Mouse (Mus musculus) megakaryocyte, adult 5-6 weeks (primary cell): Measurements from ENCODE around the gene Arhgef3. TPM values are rescaled to one million over a fixed set of nuclear protein-coding genes. Genes with fewer than 3 reads are reported as not detected.
A peak's percentile ranks its signal among the peaks of the same experiment; 100 is the strongest.

Experiments used
- ATAC-seq: 2 replicates; pipeline ENCODE4 v1.8.0; 2016; ENCODE audit warnings: mild to moderate bottlenecking, inconsistent platforms; ENCODE audit not compliant: poor library complexity, severe bottlenecking
- total RNA-seq, 2 experiments: library from RNA; stranded (forward) in 1 of 2; stranded (reverse) in 1 of 2; fragments of 153-499, 151-499 nt in 1 of 2; fragments of 221-1000, 200-1000 nt in 1 of 2; gene quantifications; 2 replicates each; pipeline versions ENCODE4 v1.2.3 to v1.2.4; 2015 to 2017

The Arhgef3 gene
- total RNA-seq, 2 experiments from 2014 or later: 40.5 to 58.8 TPM

DNA sequence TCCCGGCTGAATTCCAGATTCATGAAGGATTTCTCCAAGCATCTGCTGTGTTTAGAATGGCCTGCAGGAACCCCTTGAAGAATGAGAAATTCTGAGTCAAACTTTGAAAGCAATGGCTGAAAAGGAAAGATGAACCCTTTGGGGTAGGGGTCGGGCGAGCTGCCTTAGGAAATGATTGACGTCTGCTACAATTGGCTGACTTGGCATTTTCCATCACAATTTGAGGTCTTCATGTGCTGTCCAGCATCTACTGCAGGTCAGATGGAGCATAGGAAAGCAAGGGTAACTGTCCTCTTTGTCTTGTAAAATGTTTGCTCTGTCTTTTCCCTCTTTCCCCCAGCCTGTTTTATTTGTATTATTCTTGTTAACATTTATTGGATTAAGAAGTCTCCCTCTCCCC is 246.8 kb downstream of the Arhgef3 start:
- ATAC-seq: no peak

DNA sequence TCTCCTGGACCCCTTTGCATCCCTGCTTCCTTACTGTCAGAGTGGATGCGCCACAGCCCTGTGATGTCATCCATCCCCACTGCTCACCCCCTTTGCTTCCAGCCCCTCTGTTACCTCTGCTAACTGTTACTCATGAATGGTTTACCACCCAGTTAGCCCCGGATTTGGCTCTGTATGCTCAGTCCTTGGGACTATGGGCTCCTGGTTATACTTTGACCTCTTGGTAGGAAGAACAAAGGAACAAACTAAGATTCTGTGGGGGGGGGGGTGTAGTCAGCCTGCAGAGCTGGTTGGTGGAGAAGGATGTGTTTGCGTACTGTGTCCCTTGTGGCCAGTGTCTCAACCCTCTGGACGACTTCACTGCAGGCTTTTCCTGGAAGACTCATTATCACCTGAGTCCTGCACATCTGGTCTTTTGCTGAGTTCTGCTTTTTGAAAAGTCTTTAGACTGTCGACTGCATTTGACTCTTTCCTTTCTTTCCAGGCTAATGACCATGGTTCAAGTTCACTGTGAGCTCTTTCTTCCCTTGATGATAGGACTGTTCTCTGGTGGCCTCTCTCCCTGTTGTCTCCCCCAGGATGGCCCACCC is 250.1 kb downstream of the Arhgef3 start:
- no peak for ATAC-seq

DNA sequence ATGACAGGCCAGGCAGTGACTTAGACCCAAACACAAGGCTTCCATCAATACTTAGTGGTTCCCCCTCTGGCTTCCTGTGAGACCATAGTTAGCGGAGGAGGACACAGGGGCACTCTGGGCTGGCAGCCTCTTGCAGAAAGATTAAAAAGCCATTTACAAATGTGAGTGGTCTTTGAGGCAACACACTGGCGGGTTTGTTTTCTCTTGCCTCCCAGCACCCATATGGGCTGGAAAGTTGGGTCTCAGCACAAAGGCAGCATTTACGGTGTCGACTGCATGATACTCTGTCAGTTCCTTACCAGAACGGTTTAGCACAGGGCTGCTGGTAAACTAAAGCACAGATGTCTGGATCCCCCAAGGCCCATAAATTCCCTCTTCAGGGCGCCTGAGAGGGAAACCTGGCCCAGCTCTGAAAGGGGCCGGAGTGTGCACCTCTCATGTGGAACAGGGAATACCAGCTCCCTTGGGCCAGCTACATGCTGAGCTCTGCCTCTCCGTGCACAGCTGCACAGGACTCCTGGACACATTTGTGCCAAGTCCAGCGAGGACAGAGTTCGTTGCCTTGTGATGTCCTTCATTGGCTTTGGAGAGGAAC is 252.5 kb downstream of the Arhgef3 start:
- no peak for ATAC-seq

DNA sequence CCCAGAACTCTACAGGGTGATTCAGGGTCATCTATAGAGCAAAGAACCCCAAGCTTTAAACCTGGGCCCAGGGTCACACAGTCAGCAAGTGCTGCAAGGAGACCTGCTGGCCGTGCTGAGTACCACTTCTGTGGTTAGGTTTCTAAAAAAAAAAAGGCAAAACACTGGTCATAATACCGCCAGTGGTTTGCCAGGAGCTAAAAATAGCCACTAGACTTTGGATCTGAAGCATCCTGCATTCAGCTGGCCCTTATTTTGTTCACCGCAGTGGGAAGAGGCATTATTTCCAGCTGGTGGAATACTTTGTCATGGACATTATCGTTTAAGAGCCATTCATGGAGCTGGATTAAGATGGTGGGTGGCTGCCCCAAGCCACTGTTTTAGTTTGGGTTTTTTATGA is 253.9 kb downstream of the Arhgef3 start:
- ATAC-seq: no peak

DNA sequence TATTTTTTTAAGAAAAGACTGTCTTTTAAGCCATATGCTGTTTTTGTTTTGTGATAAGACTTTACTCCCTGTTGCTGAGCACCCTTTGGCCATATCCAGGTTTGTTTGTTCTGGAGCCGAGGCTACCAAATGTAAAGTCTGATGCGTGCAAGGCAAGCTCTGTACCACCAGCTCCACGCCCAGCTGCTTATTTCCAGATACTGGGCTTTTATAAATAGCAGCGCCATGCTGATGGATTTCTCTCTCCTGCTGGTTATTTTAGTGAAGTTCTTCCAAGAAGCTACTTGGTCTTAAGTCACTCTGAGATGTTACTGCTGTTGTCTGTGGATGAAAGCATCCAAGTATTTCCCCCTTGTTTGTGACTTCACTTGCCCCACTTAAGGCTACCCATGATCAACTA is 254.8 kb downstream of the Arhgef3 start:
- no peak for ATAC-seq

DNA sequence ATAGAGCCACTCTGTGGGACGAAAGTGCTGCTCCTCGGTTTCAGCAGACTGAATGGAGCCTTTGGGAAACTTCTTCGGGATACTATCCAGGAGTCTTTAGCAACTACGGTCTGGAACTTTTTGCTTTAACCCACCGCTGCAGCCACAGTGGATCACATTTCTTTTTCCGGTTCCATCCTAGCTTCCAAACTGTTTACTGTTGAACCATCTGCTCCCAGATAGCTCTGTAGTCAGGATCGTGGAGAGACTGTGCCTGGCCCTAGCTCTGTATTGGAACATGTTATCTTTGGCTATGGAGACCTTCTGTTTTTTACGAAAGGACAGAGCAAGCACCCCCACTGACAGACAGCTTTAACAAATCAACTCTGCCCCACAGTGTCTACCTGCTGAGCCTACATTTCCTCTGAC is 257.0 kb downstream of the Arhgef3 start:
- ATAC-seq: no peak

DNA sequence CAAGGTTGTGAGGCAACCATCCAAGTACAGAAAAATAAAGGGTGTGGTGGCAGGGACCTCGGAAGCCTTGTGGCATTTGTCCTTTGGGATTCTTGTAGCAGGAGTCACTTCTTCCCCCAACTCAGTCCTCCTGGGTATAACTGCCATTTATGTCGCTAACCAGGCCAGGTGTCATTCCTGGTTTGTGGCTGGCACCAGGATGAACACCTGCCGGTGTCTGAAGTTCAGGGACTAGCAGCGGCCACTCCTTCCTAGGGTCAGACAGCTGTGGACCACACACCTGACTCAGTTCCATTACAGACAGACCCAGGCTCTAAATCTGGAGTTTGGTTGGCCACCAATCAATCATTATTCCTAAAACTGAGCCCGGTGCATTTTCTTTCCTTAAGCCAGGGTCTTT is 258.8 kb downstream of the Arhgef3 start:
- ATAC-seq: no peak

DNA sequence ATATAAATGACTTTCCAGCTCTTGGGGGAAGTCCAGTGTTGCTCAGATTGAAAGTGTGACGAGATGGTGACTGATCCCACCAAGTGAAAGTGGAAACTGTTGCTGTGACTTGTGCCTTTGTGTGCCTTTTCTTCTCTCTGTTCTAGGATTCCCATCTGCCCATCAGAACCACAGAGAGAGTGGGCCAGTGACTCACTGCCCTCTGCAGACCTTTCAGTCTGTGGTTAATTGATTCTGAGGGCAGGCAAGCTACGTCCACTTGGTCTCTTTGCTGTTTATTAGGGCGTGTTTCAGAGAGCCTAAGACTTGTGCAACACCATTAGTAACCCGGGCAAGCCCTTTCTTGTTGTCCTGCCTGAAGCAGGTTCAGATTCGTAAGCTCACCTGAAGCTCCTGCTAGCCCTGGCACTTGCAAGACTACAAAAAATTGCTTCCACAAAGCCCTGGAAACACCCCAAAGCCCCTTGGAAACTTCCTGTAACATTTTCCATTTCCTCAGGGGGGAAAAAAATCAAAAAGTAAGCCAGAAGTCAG is 261.5 kb downstream of the Arhgef3 start:
- ATAC-seq: peak; percentile 57

DNA sequence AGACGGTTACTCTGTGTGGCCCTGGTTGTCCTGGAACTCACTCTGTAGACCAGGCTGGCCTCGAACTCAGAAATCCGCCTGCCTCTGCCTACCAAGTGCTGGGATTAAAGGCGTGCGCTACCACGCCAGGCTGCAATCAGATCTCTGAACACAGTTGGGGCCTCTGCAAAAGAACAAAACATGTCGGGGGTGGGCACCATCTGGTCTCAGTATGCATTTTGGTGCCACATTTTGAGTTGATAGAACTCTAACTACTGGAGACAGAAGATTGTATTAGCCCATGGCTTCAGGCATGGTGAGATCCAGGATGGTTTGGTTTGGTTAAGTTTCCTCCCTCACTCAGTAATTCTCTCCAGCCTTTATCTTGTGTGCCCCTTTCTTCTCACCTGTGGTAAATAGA is 264.0 kb downstream of the Arhgef3 start:
- ATAC-seq: no peak

DNA sequence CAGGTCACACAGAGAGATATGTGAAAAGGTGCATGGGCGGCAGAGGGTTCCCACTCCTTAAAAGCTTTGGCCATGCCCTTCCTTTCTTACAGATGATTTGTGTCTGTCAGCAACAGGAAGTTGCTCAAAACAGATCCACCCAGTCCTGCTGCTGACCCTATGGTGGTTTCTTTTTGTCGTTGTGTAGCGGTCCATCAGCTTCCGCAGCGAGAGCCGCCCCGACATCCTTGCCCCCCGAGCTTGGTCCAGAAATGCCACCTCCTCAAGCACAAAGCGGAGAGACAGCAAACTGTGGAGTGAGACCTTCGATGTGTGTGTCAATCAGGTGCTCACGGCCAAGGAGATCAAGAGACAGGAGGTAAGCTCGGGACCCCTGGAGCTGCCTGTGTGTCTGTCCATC is 264.7 kb downstream of the Arhgef3 start:
- peak; percentile 76 for ATAC-seq

DNA sequence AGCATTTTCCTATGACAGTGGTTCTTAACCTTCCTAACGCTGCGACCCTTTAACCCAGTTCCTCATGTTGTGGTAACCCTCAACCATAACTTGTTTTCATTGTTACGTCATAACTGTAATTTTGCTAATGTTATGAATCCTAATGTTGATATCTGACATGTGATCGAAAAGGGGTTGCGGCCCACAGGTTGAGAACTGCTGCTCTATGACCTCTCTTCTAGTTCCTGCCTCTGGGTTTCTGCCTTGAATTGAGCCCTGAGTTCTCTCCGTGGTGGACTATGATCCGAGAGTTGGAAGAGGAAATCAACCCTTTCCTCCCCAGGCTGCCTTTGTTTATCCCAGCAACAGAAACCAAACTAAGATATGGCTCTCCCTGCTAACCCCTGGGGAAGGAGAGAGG is 266.8 kb downstream of the Arhgef3 start:
- ATAC-seq: peak; percentile 17

DNA sequence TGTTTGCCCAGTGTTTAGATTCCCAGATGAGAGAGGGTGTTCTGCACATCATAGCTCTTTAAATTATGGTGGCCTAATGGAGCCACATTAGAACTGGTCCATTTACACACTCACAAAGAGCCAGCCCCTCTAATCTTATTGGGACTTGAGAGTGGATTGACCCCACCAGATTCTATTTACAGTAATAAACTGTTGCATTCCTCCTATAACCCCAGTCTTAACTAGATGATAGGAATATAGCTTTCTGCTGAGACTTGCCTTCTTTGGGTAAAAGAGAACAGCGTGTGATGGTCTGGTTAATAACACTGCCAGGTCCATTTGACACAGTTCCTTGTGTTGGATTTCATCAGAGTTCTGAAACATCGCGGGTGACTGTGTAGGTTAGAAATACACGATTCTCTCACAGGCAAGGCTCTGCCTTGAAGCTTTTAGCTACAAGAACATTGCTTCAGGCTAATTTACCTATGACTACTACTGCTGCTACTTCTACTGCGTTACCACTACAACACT is 268.7 kb downstream of the Arhgef3 start:
- ATAC-seq: no peak

DNA sequence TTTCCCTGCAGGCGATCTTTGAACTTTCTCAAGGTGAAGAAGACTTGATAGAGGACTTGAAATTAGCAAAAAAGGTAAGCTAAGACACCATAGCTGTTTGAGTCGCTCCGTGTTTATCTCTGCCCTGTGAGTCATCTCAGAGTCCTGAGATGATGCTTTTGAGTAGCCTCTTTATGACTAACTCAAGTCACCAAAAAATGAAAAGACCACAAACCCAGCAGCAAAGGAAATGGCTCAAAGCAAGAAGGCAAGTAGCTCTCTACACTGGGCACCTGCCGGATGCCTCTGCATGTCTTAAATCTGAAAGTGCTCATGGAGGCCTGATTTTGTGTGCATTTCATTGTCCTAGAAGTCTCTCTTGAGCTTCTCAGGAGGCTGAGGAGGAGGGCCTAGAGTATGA is 269.4 kb downstream of the Arhgef3 start:
- no peak for ATAC-seq

DNA sequence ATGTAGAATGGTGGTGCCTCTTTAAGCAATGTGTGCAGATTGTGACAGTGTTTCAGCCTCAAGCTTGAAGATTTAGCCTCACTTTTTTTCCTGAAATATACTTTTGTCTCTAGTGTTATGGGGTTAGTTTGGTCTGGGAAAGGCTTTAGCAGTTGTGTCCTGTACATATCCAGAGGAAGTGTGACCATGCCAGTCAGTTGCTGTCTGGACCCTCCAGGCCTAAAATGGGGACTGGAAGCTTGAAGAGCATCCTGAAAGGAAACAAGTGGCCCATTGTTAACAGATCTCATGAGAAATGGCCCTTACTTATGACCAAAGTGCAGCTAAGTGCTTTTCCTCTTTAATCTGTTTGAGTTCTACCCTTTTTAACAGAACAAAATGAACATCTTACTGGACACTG is 273.9 kb downstream of the Arhgef3 start:
- no peak for ATAC-seq

DNA sequence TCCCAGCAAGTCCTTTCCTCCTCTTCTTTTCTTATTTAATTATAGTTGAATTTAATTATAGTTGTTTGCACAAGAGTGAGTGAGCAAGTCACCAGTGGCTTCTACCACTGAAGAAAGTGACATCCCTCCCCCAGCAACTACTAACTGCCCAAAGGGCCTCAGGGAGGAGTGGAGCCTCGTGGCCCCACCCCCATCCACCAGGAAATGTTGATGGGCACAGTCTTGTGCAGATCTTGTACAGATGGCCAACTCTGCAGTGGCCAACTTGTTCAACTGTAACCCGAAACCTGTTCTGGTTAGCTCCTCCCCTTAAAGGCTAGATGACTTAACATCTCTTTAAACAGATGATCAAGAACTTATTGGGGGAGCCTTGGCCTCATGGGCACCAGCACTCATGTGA is 275.0 kb downstream of the Arhgef3 start:
- ATAC-seq: no peak

DNA sequence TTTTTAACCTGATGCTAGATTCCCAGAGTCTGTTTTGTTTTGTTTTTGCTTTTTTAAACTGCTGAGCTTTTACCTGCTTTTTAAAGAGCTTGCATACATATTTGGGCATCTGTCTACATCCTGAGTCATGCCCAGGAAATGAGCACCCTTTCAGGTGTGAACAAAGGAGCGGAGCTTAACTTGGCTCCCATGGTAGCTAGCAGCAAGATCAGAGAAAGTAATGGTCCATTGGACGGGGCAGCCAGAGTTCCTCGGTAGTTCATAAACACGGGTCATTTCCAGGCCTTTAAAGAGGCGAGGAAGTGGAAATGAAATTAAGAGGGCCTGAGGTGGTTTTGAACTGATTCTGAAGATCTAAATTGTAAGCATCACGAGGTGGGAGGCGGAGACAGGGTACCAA is 276.0 kb downstream of the Arhgef3 start:
- no peak for ATAC-seq

DNA sequence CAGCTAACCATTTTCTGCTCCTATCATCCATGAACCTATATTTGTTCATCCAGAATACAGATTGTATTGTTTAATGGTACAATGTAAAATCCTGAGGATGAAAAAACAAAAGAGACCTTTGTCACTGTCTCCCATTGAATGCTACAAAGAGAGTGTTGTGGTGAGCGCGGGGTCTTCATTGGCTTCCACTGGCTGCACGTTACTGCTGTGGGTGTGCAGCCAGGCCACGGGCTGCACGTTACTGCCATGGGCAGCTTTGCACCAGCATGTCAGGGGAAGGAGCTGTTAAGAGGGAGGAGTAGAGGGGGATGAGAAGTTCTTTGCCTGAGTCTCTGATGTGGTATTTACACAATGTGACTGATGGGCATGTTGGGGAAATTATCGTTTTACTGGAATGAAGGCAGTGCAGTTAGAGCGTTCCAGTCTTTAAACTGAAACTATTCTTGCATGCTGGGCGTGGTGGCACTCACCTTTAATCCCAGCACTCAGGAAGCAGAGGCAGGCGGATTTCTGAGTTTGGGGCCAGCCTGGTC is 277.1 kb downstream of the Arhgef3 start:
- no peak for ATAC-seq

DNA sequence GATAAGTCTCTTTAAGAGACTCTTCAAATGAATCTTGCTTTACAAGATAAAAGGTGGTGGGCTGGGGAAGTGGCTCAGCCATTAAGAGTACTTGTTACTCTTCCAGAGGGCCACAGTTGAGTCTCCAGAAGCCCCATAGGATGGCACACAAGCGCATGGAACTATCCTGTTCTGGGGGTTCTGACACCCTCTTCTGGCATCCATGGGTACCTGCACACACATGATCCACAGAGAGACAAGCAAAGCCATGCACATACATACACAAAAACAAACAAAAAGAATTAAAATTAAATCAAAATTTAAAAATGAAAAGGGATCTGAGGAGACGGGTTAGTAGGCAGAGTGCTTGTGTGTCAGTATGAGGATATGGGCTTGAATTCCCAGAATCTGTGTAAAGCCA is 278.0 kb downstream of the Arhgef3 start:
- no peak for ATAC-seq

DNA sequence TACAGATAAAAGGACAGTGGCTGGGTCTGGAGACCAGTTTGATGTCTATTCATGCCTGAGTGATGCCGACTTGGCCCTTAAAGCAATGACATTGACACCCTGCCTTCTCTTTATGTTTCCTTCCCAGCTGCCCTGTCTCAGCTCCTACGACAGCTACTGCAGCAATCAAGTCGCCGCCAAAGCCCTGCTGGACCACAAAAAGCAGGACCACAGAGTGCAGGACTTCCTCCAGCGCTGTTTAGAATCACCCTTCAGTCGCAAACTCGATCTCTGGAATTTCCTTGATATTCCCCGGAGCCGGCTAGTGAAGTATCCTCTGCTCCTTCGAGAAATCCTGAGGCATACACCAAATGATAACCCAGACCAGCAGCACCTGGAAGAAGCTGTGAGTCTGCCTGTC is 279.1 kb downstream of the Arhgef3 start:
- no peak for ATAC-seq

DNA sequence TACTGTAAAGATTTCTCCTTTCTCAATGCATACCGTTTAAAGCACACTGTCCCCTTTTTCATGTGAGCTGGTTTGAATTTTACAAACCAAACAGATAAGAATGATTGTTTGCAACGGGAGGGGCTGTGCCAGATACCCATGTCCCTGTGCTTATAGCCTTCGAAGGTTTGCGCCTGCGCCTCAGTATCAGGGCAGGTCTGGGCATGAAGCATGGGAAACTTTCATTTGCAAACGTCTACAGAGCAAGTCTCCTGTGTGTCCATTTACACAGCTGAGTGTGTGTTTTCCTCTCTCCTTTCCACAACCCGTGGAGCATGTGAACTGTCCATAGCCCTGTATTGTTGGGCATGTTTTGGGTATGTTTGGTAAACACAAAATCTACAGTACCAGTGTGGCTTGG is 281.7 kb downstream of the Arhgef3 start:
- no peak for ATAC-seq

DNA sequence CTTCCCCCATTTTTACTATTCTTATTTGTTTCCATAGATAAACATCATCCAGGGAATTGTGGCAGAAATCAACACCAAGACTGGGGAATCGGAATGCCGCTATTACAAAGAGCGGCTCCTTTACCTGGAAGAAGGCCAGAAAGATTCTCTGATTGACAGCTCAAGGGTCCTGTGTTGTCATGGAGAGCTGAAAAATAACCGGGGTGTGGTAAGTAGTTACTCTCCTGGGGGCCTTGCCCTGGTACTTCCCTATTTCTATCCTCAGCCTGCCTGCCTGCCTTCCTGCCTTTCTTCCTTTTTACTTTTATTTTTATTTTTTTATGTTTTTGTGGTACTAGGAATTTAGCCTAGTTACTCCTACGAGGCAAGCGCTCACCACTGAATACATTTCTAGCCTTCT is 282.8 kb downstream of the Arhgef3 start:
- peak; percentile 88 for ATAC-seq

DNA sequence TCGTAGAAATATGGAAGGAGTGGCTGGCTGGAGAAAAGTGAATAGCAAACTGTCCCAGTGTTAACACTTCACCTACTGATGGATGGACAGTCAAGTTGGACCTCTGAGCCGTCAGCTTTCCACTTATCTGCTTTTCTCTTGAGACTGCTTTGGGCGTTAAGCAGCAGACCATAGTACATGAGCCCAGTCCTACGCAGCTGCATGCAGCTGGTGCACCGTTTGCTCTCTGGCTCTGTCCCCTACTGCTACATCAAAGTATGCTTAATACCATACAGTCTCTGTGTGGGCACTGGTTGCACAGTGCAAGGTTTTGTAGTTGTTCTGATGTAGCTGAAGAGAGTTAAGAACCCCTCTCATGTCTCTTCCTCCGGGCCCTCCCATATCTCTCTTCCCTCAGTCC is 285.8 kb downstream of the Arhgef3 start:
- ATAC-seq: no peak
